Mouse (Mus musculus): Measurements from ENCODE around the gene Notch2. TPM values are rescaled to one million over a fixed set of nuclear protein-coding genes. Genes with fewer than 3 reads are reported as not detected.

The Notch2 gene
- polyA plus RNA-seq, 1 experiment, result 24.9 TPM

DNA sequence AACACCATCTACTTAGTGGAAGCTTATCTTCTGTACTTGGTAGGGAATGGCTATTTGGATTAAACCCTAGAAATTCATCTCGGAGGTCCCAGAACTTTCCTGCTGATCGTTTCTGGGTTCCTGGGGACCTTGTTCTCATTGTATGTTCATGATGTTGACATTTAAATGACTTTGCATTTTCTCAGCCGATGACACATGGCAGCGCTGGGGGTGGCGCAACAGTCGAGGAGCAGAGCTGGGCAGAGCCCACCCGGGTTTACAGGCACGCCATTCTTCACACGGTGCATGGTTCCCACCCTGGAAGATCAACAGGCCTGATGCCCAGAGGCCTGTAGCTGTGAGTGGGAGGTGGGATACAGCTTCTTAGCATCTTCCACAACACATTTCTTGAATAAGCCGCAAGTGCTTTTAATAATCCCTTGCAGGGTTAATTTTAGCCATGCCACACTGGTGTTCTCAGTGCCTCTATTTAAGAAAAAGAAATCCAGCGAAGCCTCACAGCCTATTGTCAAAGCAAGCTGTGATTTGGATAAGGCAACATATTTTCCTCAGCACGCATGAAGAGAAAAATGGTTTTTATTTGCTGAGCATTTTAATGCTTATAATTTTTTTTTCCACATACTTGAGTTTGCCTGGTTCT lies 54.6 kb downstream of the Notch2 start:
- Histone ChIP-seq H3K36me3 (ENCODE audit: control insufficient read depth, insufficient read depth, low read length) (0 out of 2 replicates have a peak, but pooled peaks cover 3% of the 10 kb centered on the region), H3K4me3 (ENCODE audit: control insufficient read depth, insufficient read depth, low read length) (no peak overlapping the region), H3K4me1 (replicated peaks; ENCODE audit: control insufficient read depth, insufficient read depth, low read length) (peaks cover 8% of the 10 kb centered on the region), H3K27ac (ENCODE audit: control insufficient read depth, insufficient read depth, low read length) (no peak overlapping the region), H3K27me3 (ENCODE audit: control insufficient read depth, insufficient read depth, low read length) (no peaks in the 10 kb centered on the region)
- TF ChIP-seq POLR2A (IDR thresholded peaks at IDR 0.05; ENCODE audit: control insufficient read depth, extremely low read depth, insufficient read depth, low read length, poor library complexity) (no peak), CTCF (IDR thresholded peaks at IDR 0.05; ENCODE audit: borderline replicate concordance, control insufficient read depth, extremely low read depth, insufficient read depth, low read length, poor library complexity) (no peak)
- DNase-seq, result no peak
- 85% methylated on average over 12 of the region's 12 CpGs for WGBS

DNA sequence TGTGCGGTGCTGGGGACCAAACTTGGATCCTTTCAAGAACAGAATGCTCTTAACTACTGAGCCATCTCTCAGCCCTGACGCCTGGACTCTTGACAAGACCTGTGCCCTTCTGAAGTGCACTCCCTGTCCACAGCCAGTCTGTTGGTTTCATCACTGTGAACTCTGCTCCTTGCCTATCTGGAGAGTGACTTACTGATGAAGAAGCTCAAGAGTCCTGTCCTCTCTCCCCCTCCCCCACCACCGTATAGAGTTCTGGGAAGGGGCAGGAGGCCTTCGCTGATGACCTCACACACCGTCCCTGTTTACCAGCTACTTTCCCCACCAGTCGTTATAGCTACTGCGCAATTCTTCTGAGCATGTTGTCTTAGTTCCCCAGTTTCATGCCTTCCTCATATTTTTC lies 55.8 kb downstream of the Notch2 start:
- DNase-seq, result no peak
- 0 out of 2 replicates have a peak, but pooled peaks cover 7% of the 10 kb centered on the region for H3K36me3 ChIP-seq (ENCODE audit: control insufficient read depth, insufficient read depth, low read length)
- no peak overlapping the region for H3K4me3 ChIP-seq (ENCODE audit: control insufficient read depth, insufficient read depth, low read length)
- H3K27me3 ChIP-seq (ENCODE audit: control insufficient read depth, insufficient read depth, low read length), result no peaks in the 10 kb centered on the region
- H3K4me1 ChIP-seq (replicated peaks; ENCODE audit: control insufficient read depth, insufficient read depth, low read length), result no peaks in the 10 kb centered on the region
- H3K27ac ChIP-seq (ENCODE audit: control insufficient read depth, insufficient read depth, low read length), result no peak overlapping the region
- TF ChIP-seq CTCF (IDR thresholded peaks at IDR 0.05; ENCODE audit: borderline replicate concordance, control insufficient read depth, extremely low read depth, insufficient read depth, low read length, poor library complexity) (no peak), POLR2A (IDR thresholded peaks at IDR 0.05; ENCODE audit: control insufficient read depth, extremely low read depth, insufficient read depth, low read length, poor library complexity) (no peak)
- WGBS, result 90% methylated on average over 7 of the region's 7 CpGs

DNA sequence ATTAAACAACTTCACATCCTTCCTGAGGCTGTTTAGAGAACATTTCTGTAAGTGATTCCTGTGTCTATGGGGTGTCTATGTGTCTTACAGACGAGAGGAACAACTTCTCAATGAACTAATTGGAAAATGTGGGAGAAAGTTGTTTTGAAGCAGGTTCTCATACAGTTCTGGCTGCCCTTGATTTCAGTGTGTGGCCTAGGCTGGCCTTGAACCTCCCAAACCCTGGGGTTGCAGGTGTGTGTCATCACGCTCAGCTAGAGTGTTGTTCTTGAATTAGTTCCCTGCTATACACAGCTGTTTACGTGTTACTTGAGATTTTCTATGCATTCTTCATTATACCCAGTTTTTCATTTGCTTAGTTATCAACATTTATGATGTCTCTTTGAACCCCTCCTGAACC lies 56.5 kb downstream of the Notch2 start:
- H3K27ac ChIP-seq (ENCODE audit: control insufficient read depth, insufficient read depth, low read length), result no peak overlapping the region
- no peaks in the 10 kb centered on the region for H3K27me3 ChIP-seq (ENCODE audit: control insufficient read depth, insufficient read depth, low read length)
- DNase-seq, result no peak
- H3K36me3 ChIP-seq (ENCODE audit: control insufficient read depth, insufficient read depth, low read length), result 0 out of 2 replicates have a peak, but pooled peaks cover 7% of the 10 kb centered on the region
- H3K4me1 ChIP-seq (replicated peaks; ENCODE audit: control insufficient read depth, insufficient read depth, low read length), result no peaks in the 10 kb centered on the region
- 94% methylated on average over 3 of the region's 3 CpGs for WGBS
- TF ChIP-seq POLR2A (IDR thresholded peaks at IDR 0.05; ENCODE audit: control insufficient read depth, extremely low read depth, insufficient read depth, low read length, poor library complexity) (no peak), CTCF (IDR thresholded peaks at IDR 0.05; ENCODE audit: borderline replicate concordance, control insufficient read depth, extremely low read depth, insufficient read depth, low read length, poor library complexity) (no peak)
- H3K4me3 ChIP-seq (ENCODE audit: control insufficient read depth, insufficient read depth, low read length), result no peak overlapping the region

DNA sequence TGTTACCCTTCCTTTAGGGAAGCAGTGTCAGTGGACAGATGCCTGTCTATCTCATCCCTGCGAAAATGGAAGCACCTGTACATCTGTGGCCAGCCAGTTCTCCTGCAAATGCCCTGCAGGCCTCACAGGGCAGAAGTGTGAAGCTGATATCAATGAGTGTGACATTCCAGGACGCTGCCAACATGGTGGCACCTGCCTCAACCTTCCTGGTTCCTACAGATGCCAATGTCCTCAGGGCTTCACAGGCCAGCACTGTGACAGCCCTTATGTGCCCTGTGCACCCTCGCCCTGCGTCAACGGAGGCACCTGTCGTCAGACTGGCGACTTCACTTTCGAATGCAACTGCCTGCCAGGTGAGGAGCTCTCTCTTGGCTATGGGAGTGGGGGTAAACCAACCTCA lies 59.2 kb downstream of the Notch2 start:
- 97% methylated on average over 8 of the region's 8 CpGs for WGBS
- no peak for DNase-seq
- Histone ChIP-seq H3K27ac (ENCODE audit: control insufficient read depth, insufficient read depth, low read length) (no peak overlapping the region), H3K27me3 (ENCODE audit: control insufficient read depth, insufficient read depth, low read length) (no peaks in the 10 kb centered on the region), H3K4me3 (ENCODE audit: control insufficient read depth, insufficient read depth, low read length) (no peak overlapping the region), H3K4me1 (replicated peaks; ENCODE audit: control insufficient read depth, insufficient read depth, low read length) (no peaks in the 10 kb centered on the region), H3K36me3 (ENCODE audit: control insufficient read depth, insufficient read depth, low read length) (0 out of 2 replicates have a peak, but pooled peaks cover 7% of the 10 kb centered on the region)
- TF ChIP-seq CTCF (IDR thresholded peaks at IDR 0.05; ENCODE audit: borderline replicate concordance, control insufficient read depth, extremely low read depth, insufficient read depth, low read length, poor library complexity), result no peak

DNA sequence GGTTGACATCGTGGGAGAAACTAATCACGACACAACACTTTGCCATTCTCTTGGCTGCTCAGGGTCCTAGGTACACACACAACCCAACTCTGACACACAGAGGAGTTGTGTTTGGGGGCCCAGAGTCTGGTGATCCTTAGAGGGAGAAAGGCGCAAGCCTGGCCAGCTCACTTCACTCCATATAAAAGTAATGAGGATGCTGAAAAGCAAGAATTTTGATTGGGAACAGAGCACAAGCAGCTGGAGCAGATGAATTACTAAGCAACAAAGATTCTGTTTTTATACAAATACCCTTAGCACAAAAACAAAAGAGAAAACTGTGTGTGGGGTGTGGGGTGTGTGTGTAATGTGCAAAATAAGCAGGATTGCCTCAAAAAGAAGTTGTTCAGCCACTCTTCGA lies 60.2 kb downstream of the Notch2 start:
- H3K36me3 ChIP-seq (ENCODE audit: control insufficient read depth, insufficient read depth, low read length), result 0 out of 2 replicates have a peak, but pooled peaks cover 7% of the 10 kb centered on the region
- no peak overlapping the region for H3K4me3 ChIP-seq (ENCODE audit: control insufficient read depth, insufficient read depth, low read length)
- 96% methylated on average over 4 of the region's 4 CpGs for WGBS
- no peaks in the 10 kb centered on the region for H3K27me3 ChIP-seq (ENCODE audit: control insufficient read depth, insufficient read depth, low read length)
- DNase-seq, result no peak
- no peak overlapping the region for H3K27ac ChIP-seq (ENCODE audit: control insufficient read depth, insufficient read depth, low read length)
- H3K4me1 ChIP-seq (replicated peaks; ENCODE audit: control insufficient read depth, insufficient read depth, low read length), result no peaks in the 10 kb centered on the region
- TF ChIP-seq CTCF (IDR thresholded peaks at IDR 0.05; ENCODE audit: borderline replicate concordance, control insufficient read depth, extremely low read depth, insufficient read depth, low read length, poor library complexity), result no peak

DNA sequence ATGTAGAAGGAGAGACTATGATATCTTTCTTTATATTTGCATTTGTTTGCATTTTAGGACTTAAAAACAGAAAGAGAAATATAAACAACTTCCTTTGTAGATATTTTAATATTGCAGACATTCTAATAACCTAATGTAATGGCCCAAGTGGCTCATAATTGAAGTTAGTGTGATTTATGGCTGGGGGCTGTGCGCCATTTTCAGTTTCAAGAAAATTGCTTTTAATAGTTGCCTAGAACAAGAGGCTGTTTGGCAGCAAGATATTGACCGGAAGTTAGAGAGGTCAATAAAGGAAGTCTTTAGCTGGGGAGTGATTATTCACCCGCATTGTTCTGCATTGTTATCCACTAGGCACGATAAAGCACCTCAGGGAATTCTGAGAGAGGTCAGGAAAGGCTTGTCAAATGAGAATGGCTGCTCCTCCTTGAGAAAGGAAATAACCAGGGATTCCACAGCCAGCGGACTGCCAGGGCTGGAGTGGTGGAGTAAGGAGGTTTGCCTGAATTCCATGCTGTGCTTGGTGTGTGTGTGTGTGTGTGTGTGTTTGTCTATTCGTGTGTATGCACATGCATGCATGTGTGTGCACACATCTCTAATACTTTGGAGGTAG lies 61.4 kb downstream of the Notch2 start:
- H3K36me3 ChIP-seq (ENCODE audit: control insufficient read depth, insufficient read depth, low read length), result 0 out of 2 replicates have a peak, but pooled peaks cover 7% of the 10 kb centered on the region
- no peak for TF ChIP-seq POLR2A (IDR thresholded peaks at IDR 0.05; ENCODE audit: control insufficient read depth, extremely low read depth, insufficient read depth, low read length, poor library complexity)
- TF ChIP-seq CTCF (IDR thresholded peaks at IDR 0.05; ENCODE audit: borderline replicate concordance, control insufficient read depth, extremely low read depth, insufficient read depth, low read length, poor library complexity), result no peak
- DNase-seq, result no peak
- no peaks in the 10 kb centered on the region for H3K4me1 ChIP-seq (replicated peaks; ENCODE audit: control insufficient read depth, insufficient read depth, low read length)
- H3K4me3 ChIP-seq (ENCODE audit: control insufficient read depth, insufficient read depth, low read length), result no peak overlapping the region
- H3K27ac ChIP-seq (ENCODE audit: control insufficient read depth, insufficient read depth, low read length), result no peak overlapping the region
- WGBS, result 92% methylated on average over 6 of the region's 6 CpGs
- H3K27me3 ChIP-seq (ENCODE audit: control insufficient read depth, insufficient read depth, low read length), result no peaks in the 10 kb centered on the region

Data from thymus, adult 2 months (tissue).